Mouse (Mus musculus) neutrophil, adult 5-6 weeks (primary cell): Measurements from ENCODE around the gene 2310057M21Rik. TPM values are rescaled to one million over a fixed set of nuclear protein-coding genes. Genes with fewer than 3 reads are reported as not detected.
"Not testable (repeated sequence)": the region's sequence is repeated elsewhere in the genome, so short reads cannot be mapped to it uniquely, and the experiment has no call there.

Experiments
- ATAC-seq: fragments of 151-379, 151-347 bp; 2 replicates; pipeline ENCODE4 v1.8.0; 2017; ENCODE audit warnings: mild to moderate bottlenecking, moderate TSS enrichment; ENCODE audit not compliant: insufficient number of reproducible peaks, poor library complexity, low FRiP score, severe bottlenecking; ENCODE audit errors: extremely low read depth
- total RNA-seq: library from RNA; stranded (forward); fragments of 200-1000 nt; gene quantifications from 2 replicates; pipeline ENCODE4 v1.2.3, GENCODE M21; 2017

2310057M21Rik gene
- 6.6 and 7.2 TPM in 2 replicates for total RNA-seq

DNA sequence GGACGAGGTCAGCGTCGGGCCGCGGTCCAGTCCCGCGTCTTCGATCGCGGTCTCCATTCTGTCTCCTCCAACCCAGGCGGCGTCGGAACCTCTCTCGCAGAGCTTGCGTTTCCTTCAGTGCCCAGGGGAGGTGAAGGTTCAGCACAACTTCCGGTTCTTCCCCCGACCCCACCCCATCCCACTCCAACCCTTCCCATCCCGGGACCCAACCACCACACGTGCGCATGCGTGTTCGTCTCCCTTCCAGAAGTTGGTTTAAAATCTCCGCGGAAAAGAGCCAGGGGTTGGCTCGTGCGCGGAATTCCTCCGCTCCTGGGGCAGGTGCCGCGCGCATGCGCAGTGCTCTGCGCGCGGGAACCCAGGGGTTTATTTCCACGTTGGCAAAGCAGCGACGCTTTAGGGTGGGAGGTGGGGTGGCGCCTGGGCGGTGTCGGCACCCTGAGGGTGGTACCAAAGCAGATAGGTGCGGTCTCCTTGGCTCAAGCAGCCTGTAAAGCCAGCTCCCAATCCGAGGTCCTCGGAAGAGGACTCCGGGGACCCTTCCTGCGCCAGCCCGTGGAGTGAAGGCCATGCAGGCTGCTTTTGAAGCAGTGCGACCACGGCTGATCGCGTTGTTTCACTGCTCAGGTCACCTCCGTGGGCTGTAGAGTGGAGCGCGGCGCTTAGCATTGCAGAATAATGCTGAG is at the start of gene 2310057M21Rik:
2310057M21Rik (minus strand) TSS at position 145 of the 686 bp plus-strand sequence.
- peak; percentile 87 for ATAC-seq

DNA sequence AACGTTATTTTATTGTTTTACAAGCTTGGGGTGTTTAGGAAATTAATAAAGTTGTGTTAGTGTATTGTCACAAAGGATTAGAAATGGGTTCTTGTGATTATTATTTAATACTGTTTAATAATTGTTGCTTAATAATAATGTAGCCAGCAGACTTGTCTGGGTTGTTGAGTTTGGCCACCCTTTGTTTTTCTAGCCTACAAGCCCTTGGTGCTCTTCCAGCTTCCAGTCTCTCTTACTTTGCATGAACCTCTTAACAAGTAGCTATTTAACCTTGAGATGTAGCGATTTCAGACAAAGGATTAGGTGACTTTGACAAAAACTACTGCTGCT is 49.3 kb upstream of the 2310057M21Rik start:
- ATAC-seq, result no peak

DNA sequence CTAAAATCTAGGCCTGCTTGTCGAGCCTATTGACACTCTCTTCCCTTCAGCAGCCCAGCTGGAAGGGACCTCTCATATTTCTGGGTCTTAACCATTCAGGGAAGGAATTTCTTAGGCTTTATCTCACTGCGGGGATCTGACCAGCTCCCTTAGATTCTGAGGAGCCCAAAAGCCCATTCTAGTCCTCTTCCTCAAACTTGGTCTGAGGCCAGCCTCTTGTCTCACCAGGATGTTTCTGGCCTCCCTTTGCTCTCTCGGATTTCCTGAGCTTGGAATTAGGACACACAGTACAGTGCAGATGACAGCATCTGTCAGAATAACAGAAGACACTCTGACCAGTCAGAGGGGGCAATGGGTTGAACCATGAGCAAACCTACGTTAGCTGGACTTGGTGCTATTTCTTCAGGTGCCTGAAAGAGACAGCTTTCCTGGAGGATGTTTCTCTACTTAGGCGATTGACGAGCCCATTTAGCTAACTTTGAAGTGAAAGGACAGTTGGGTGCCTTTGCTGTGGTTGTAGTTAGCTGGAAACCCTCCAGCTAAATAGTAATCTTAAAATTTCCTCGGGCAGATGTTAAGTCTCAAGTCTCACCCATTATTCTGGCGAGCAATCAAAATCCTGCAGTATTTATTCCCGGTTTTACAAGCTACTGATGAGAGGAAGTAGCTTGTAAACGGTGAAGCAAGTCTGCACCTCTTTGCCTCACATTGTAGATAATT is 48.8 kb upstream of the 2310057M21Rik start:
- ATAC-seq, result no peak

DNA sequence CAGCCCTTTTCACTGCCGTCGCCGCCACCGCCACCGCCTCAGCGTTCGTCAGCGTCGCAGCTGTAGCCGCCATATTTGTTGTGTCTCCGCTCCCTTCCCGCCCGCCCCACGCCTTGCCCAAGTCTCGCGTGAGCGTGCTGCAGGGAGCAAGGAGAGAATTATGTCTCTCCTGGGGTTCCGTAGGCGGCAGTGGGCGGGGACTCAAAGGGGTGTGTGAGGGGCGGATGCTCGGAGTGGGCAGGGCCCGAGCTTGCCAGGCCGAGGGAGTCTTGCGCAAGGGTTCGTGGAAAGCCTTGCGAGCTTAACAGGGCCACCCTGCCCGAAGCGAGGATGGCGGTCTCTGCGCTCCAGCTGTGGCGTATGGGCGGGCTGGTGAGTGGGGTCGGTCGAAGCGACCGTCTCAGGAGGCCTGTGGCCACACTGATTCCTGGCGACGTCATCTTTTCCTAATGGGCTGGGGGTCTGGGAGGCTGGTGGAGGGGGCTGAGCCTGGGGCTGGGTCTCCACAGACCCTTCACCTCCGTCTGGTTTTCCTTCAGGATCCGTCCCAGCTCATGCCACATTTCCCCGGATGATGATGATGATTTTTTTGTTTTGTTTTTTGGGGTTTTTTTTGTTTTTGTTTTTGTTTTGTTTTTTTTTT is 48.0 kb upstream of the 2310057M21Rik start, which contains the start of the genes Ikzf5 and Acadsb:
Ikzf5 (minus strand) TSS at position 106 of the 643 bp plus-strand sequence.
Acadsb (plus strand) TSS at position 186 of the 643 bp plus-strand sequence.
- peak; percentile 100 for ATAC-seq

DNA sequence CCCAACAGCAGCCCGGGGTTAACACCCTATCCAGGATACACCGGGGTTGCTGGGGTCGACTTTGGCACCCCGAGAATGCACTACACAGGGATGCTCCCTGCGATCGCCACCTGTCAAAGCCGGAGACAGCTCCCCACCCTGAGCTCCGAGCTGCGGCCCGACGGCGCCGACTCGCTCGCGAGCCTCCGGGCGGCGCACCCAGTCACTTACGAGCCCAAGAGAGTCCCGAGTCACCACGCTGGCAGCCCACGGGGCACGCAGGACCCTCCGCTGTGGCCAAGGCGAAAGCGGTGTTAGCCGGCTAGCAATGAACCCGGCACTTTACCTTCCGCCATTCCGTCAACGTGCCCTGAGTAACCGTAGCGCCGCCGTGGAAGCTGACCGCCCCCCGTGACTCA is 47.4 kb upstream of the 2310057M21Rik start:
- no peak for ATAC-seq

DNA sequence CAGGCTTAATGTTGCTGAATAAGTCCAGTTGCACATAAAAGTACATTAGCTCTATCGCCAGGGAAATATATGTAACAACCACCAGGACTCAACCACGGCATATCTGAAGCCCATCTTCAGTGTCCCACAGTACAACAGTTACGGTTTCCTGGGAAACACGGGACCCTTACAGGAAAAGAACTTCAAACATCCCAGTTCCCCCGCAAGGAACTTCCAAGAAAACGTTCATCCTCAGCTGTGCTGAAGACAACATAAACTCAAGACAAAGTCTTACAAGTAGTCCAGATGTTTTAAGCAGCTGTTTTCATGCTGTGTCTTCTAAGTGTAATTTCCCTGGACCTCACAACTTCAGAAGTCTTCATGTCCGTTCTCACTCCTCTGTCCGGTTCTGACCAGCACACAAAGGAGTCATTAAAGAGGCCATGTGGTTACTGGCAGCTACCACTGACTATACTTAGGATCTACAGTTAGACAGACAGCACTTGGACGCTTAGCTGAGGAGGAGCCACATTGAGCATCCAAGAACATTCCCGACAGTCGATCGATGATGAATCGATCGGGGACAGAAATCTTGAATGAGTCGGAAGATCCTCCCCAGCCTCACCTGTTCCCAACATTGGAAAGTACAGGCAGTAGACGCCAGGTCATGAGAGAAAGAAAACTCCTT is 46.9 kb upstream of the 2310057M21Rik start:
- no peak for ATAC-seq

DNA sequence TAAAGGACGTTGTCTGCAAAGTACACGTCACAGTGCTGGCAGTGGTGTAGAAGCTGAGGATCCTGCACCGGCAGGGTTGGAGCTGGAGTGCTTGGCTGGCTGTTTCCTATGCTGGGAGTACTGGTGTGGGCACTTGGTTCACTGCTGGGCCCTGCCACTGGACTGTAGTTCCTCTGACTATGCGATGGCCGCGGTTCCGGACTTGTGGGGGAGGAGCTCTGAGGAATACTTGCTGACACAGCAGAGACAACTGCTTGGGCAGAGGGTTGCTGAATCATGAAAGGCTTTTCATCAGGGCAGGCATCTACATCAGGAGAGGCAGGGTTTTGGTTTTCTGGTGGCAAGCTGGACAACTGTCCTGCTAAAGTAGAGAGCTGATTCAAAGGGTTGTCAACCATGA is 29.2 kb upstream of the 2310057M21Rik start:
- ATAC-seq, result not testable (repeated sequence)

DNA sequence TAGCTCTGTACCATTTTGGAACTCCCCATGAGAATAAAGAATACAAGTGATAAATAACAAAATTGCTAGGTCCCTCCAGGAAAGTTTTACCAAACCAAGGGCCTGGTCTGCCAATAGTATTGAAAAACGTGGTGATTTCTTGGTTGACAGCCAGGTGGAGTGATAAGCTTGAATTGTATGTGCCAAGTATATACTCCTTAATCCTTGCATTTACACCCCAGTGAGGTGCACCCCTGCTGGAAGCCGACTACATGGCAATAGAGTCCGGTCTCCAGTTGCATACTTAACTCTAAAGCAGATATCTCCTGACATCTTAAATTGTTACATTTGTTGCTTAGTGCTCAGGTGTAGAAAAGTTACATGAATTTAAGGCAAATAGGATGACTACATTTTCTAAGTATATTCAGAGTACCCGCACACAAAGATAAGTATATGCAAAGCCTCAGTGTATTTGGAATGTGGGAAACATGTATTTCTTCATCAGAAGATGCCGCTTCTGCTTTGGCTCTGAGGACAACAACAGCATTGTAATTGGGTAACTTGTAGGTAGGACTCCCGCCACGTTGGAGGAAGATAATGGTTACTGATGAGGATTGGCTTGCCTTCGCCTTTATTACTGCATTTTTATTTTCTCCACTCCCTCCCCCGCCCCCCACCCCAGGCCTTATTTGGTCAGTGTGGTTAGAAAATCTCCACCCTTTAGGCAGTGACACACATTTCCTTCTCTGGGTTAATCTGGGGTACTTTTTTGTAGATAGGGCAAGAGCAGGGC is 9.5 kb upstream of the 2310057M21Rik start:
- no peak for ATAC-seq

DNA sequence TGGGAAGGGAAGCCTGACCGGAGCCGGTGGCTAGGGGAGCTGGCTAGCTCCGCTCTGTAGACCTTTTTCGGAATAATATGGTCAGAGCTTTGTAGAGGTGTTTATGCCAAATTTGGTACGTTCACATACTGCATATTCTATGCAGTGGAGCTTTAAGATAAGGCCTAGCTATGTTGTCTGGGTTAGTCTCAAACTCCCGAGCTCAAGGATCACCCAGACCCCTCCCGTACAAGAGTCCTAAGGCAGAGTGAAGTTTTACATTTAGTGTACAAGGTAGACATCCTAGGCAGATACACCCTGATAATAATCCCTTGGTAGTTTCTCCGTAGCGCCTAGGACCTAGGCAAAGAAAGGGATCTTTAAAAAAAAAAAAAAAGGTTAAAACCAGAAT is 8.9 kb upstream of the 2310057M21Rik start:
- no peak for ATAC-seq

DNA sequence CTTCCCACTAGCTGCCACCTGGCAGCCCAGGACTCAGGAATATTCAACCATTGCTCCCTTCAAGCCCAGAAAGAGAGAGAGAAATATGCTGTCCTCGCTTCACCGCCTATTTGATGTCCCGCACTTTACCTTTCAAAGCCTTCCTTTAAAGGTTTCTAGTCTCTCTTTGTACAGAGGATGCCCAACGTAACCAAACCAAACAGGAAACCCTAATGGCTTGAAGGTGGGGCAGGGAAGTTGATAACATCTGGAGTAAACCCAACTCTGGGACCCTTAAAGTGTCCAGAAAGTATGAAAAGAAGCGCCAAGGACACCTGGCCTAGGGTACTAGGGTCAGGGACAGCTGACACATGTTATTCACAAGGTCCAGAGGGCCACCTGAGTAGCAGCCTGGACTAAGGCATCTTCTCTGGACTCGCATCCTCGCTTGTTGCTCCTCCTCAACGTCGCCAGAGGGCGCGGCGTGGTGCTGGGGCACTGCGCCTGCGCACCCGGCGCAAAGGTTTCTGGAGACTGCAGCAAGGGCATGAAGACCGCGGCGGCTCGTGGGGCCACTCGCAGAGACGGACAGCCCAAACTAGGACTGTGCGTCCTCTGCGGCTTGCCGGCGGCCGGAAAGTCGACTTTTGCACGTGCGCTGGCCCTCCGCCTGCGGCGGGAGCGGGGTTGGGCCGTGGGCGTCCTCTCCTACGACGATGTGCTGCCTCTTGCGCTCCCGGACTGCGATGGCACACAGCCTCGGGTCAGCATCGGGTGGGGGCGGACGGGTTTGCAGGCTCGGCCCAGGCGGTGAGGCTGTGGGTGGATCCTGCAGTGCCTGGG is 8.3 kb upstream of the 2310057M21Rik start, which contains the start of gene Pstk:
Pstk (plus strand) TSS at position 494 of the 822 bp plus-strand sequence.
- ATAC-seq, result peak; percentile 89

DNA sequence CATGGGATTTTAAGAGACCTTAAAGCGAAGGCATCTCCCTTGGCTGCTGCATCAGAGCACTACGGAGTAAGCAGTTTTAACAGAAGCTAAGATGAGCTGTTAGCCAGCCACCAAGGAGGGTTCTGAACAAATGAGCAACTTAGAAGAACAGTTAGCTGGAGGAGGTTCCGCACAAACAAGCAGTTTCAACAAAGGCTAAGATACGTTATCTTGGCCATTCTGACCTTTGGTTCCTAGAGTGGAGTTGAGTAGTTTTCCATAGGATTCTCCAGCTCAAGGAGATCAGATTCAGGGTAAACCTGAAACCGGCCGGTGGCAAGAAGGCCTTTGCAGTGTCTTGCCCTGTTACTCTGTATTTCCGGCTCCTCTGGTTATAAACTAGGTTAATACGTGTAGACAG is 1.6 kb upstream of the 2310057M21Rik start:
- ATAC-seq, result no peak

DNA sequence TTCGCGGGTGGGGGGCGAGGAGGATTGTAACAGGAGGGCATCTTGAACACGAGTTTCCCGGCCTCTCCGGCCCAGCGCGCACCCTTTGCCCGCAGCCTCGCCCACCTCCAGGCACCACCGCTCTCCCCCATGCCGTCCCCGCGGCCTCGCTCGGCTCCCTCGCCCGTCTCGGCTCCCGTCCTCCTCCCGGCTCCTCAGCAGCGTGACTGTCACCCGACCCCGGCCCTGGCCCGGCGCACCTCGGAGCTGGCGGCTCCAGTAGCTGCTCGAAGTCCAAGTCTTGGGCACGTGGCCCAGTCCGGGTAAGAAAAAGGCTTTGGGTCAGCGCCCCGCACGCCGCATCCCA is 317 bp downstream of the 2310057M21Rik start:
- 0 out of 2 replicates have a peak, but pooled peaks have one; percentile 4 for ATAC-seq

DNA sequence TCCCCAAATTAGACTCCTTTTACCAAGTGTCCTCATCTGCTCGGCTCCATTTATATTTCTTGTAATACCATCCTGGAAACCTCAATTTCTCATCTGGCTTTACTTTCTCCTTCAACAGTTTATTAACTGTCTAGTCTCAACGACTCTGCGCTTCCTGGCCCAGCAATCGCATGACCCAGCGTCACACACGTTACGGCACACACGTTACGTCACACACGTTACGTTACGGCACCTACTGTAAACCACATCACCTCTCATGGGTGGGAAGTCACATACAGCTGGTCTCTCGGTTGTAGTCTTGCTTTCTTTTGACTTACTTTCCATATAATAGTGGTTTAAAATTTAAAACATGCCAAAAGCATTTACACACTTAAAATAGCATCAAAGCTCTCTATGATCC is 6.5 kb downstream of the 2310057M21Rik start:
- ATAC-seq, result no peak

DNA sequence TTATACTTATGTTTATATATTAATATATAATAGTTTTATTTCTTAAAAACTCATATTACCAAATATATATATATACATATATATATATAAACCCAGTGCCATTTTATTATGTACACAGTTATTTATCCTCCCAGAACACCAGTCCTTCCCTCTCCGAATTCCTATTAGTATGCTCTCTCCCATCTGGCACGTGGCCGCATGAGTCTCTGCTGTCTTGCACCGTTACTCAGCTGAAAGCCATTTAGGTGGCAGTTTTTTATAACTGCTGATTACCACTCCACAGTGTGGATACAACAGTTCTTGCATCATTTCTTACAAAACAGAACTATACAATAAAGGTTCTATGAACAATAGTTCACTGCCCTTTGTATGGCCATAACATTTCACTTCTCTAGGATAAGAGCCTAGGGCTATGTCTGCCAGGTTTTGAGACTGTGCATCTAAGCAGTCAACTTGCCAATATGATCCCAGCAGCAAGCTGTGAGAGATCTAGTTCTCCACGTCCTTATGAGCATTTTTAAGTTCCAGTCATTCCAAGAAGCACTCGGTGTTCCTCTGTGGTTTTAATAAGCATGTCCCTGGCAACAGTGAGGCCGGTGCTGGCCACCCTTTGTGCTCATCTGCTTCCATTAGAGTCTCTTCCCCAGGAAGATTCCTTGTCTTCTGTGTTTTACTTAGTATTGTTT is 16.6 kb downstream of the 2310057M21Rik start:
- no peak for ATAC-seq

DNA sequence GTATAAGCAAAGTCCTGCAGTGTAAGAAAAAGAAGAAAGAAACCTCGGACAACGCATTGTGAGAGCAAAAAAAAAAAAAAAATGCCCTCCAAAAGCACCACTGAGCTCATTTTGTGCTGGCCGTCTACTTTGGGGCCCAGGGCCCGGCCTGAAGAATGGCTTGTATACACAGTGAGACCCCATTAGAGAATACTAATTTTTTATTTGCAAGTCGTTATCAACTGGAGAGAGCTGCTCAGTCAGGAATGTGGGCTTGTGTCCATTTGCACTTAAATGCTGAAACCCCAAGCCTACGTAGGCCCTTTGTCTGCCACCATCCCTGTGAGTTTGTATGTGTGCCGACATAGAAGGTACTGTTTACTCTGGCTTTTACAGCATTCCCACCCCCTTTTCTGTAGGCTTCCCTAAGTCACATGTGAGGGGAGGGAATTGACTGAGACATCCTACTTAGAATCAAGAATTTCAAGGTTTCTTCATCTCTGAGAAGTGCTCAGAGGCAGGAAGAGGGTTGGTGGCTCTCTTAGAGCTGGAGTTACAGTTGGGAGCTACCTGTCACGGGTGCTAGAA is 25.0 kb downstream of the 2310057M21Rik start:
- no peak for ATAC-seq

DNA sequence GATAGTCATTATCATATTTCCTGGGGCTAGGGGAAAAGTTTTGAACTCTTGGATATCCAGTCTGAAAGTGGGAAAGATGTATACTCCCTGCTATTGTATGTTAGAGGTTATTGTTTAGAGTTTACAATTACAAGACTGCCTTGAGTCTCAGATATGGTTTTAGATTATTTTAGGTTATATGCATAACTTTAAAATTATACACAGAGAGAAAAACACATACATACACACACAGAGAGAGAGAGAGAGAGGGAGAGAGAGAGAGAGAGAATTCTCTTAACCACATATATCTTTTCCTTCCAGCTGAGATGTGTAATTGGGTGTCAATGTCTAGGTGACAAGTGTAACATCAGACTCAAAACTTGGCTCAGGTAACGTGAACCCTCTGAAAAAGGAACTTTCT is 29.0 kb downstream of the 2310057M21Rik start, which contains the start of gene Fam24a:
Fam24a (plus strand) TSS at position 301 of the 400 bp plus-strand sequence.
- ATAC-seq, result no peak

DNA sequence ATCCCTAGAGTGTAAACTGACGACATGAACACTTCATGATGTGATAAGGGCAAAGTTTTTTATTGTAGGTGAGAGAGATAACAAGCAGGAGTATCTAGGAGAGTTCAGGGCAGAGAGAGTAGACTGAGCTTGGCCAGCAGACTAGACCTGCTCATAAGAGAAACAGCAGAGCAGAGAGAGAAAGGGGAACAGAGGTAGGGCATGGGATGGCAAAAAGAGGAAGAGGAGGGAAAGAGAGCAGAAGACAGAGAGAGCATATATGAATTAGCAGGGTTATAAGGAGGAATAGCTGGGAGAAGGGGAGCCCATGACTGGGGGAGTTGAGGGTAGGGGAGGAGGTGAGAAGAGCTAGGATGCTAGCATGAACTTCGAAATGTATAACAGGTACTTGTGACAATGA is 30.9 kb downstream of the 2310057M21Rik start:
- no peak for ATAC-seq
